Mouse (Mus musculus) intestine, embryonic 15.5 days (tissue): ENCODE data around the gene Umad1. TPM values are rescaled to one million over a fixed set of nuclear protein-coding genes. Genes with fewer than 3 reads are reported as not detected.

Experiments used
- ATAC-seq: fragments of 200-750 bp; cut with Nextera tagmentation; 2 replicates; pipeline ENCODE4 v1.8.0; 2017; ENCODE audit warnings: moderate TSS enrichment, moderate library complexity
- H3K27ac ChIP-seq: fragments of 300-500 bp; sonication (generic); 2 replicates; pipeline ENCODE4 v1.5.1; 2015; ENCODE audit warnings: mild to moderate bottlenecking, inconsistent platforms
- H3K27me3 ChIP-seq: fragments of 300-500 bp; sonication (generic); replicated peaks from 2 replicates; pipeline ENCODE4 v1.6.1; 2015; ENCODE audit warnings: inconsistent platforms
- H3K36me3 ChIP-seq: fragments of 300-500 bp; sonication (generic); 2 replicates; pipeline ENCODE4 v1.6.1; 2015; ENCODE audit warnings: inconsistent platforms
- H3K4me1 ChIP-seq: fragments of 300-500 bp; sonication (generic); replicated peaks from 2 replicates; pipeline ENCODE4 v1.6.1; 2015; ENCODE audit warnings: inconsistent platforms
- H3K4me2 ChIP-seq: fragments of 300-500 bp; sonication (generic); replicated peaks from 2 replicates; pipeline ENCODE4 v1.6.1; 2015; ENCODE audit warnings: mild to moderate bottlenecking, inconsistent platforms
- H3K4me3 ChIP-seq: fragments of 300-500 bp; sonication (generic); replicated peaks from 2 replicates; pipeline ENCODE4 v1.5.1; 2015; ENCODE audit warnings: inconsistent platforms
- H3K9ac ChIP-seq: fragments of 300-500 bp; sonication (generic); 2 replicates; pipeline ENCODE4 v1.6.1; 2015; ENCODE audit warnings: inconsistent platforms
- H3K9me3 ChIP-seq: fragments of 300-500 bp; sonication (generic); 2 replicates; pipeline ENCODE4 v1.6.1; 2016; ENCODE audit warnings: inconsistent platforms
- WGBS: fragments of 180-500 bp; shearing (Covaris S2); methylation state at CpG from one replicate; pipeline ENCODE4 v1.1.7; 2015; 5-methylcytosine and 5-hydroxymethylcytosine counted together
- polyA plus RNA-seq: library from polyadenylated mRNA; unstranded; fragments of >200 nt; fragmentation: Nextera tagmentation; extraction: Ambion mirVana; gene quantifications from 2 replicates; pipeline ENCODE4 v1.2.1, GENCODE M21; 2015

The Umad1 gene
- polyA plus RNA-seq, 1 experiment from 2014 or later = 25.5 TPM

DNA sequence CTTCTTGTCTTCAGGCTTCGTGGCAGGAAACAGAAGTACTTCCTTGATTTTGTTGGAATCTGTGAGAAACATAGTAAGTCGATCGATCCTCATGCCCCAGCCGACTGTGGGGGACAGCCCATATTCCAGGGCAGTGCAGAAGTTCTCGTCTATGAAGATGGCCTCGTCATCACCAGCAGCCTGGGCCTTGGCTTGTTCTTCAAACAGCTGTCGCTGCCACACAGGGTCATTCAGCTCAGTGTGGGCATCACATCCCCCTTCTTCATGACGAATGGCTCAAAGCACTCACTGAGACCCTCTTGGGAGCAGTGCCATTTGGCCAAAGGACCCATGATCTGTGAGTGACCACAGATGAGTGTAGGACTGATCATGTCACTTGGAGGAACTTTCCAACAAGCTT lies 118.6 kb downstream of the Umad1 start:
- Histone ChIP-seq H3K27ac (no peak overlapping the region), H3K36me3 (no peaks in the 10 kb centered on the region), H3K4me1 (no peaks in the 10 kb centered on the region), H3K4me3 (no peak overlapping the region), H3K9me3 (no peaks in the 10 kb centered on the region), H3K9ac (no peak overlapping the region), H3K27me3 (no peaks in the 10 kb centered on the region), H3K4me2 (no peak overlapping the region)
- ATAC-seq = no peak
- 85% methylated on average over 8 of the region's 8 CpGs for WGBS

GRCm38 (mm10) chr6:8389307-8389706 lies 130.2 kb downstream of the Umad1 start:
- Histone ChIP-seq H3K4me1 (no peaks in the 10 kb centered on the region), H3K9me3 (no peaks in the 10 kb centered on the region), H3K9ac (no peak overlapping the region), H3K4me3 (no peak overlapping the region), H3K27me3 (no peaks in the 10 kb centered on the region), H3K27ac (no peak overlapping the region), H3K36me3 (no peaks in the 10 kb centered on the region), H3K4me2 (no peak overlapping the region)
- no peak for ATAC-seq
- WGBS = 92% methylated on average over 2 of the region's 2 CpGs

GRCm38 (mm10) chr6:8390296-8390695 lies 131.2 kb downstream of the Umad1 start:
- H3K4me3 ChIP-seq = no peak overlapping the region
- H3K27ac ChIP-seq = no peak overlapping the region
- H3K36me3 ChIP-seq = no peaks in the 10 kb centered on the region
- no peaks in the 10 kb centered on the region for H3K9me3 ChIP-seq
- no peak overlapping the region for H3K9ac ChIP-seq
- no peak for ATAC-seq
- H3K27me3 ChIP-seq = no peaks in the 10 kb centered on the region
- no peak overlapping the region for H3K4me2 ChIP-seq
- 89% methylated on average over 6 of the region's 6 CpGs for WGBS
- no peaks in the 10 kb centered on the region for H3K4me1 ChIP-seq

- Histone ChIP-seq H3K27ac (no peak overlapping the region), H3K9ac (no peak overlapping the region), H3K36me3 (no peaks in the 10 kb centered on the region), H3K4me2 (no peak overlapping the region), H3K27me3 (no peaks in the 10 kb centered on the region), H3K4me3 (no peak overlapping the region), H3K4me1 (no peaks in the 10 kb centered on the region), H3K9me3 (no peaks in the 10 kb centered on the region)
- 93% methylated on average over 2 of the region's 2 CpGs for WGBS
- ATAC-seq = no peak
These were observed 131.8 kb downstream of the Umad1 start for GRCm38 (mm10) chr6:8390935-8391334.

GRCm38 (mm10) chr6:8393029-8393428 lies 133.9 kb downstream of the Umad1 start:
- H3K27ac ChIP-seq = no peak overlapping the region
- no peaks in the 10 kb centered on the region for H3K4me1 ChIP-seq
- 64% methylated on average over 4 of the region's 4 CpGs for WGBS
- no peak overlapping the region for H3K9ac ChIP-seq
- H3K4me3 ChIP-seq = no peak overlapping the region
- no peaks in the 10 kb centered on the region for H3K27me3 ChIP-seq
- no peak for ATAC-seq
- no peaks in the 10 kb centered on the region for H3K36me3 ChIP-seq
- H3K4me2 ChIP-seq = no peak overlapping the region
- H3K9me3 ChIP-seq = no peaks in the 10 kb centered on the region

GRCm38 (mm10) chr6:8394044-8394443 lies 135.0 kb downstream of the Umad1 start:
- Histone ChIP-seq H3K4me3 (no peak overlapping the region), H3K27me3 (no peaks in the 10 kb centered on the region), H3K36me3 (no peaks in the 10 kb centered on the region), H3K9me3 (no peaks in the 10 kb centered on the region), H3K4me2 (no peak overlapping the region), H3K4me1 (no peaks in the 10 kb centered on the region), H3K9ac (no peak overlapping the region), H3K27ac (no peak overlapping the region)
- ATAC-seq = no peak

DNA sequence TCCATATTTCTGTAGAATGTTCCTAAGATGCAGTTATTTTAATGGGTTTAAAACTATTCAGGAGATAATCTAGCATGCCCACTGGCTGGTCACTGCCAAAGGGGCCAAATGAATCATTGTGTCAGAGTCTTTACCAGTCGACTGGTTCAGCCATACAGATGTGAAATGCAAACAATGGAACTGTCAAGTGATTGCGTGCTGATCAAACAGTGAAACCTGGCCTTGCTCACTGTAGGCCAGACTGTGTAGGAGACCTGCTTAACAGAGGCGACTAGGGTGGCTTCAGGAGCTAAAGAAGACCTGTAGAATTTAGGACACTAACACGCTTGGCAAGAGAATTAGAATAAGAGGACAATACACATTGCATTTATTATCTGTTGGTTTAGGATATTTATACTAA lies 136.0 kb downstream of the Umad1 start:
- no peaks in the 10 kb centered on the region for H3K9me3 ChIP-seq
- no peak for ATAC-seq
- no peak overlapping the region for H3K27ac ChIP-seq
- no peaks in the 10 kb centered on the region for H3K36me3 ChIP-seq
- H3K4me3 ChIP-seq = no peak overlapping the region
- H3K27me3 ChIP-seq = no peaks in the 10 kb centered on the region
- no peak overlapping the region for H3K4me2 ChIP-seq
- 41% methylated on average over 4 of the region's 4 CpGs for WGBS
- H3K4me1 ChIP-seq = no peaks in the 10 kb centered on the region
- H3K9ac ChIP-seq = no peak overlapping the region

DNA sequence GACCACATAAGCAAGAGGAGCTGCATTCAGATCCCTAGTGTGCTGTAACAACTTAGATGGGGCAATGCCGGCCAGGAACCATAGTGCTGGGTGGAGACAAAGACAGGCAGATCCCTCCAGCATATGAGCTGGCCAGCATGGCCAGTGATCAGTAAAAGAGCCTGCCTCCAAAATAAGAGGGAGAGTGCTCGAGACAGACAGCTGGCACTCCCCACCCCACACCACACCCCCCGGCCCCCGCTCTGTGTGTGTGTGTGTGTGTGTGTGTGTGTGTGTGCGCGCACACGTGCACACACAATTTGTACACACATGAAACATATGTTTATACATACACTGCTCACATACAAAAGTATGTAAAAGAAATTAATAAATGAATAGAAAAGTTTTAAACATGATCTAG lies 138.2 kb downstream of the Umad1 start:
- H3K36me3 ChIP-seq = no peaks in the 10 kb centered on the region
- H3K9ac ChIP-seq = no peak overlapping the region
- no peaks in the 10 kb centered on the region for H3K4me1 ChIP-seq
- no peak overlapping the region for H3K27ac ChIP-seq
- whole genome bisulfite sequencing = 89% methylated on average over 7 of the region's 7 CpGs
- no peaks in the 10 kb centered on the region for H3K27me3 ChIP-seq
- ATAC-seq = no peak
- no peaks in the 10 kb centered on the region for H3K9me3 ChIP-seq
- H3K4me2 ChIP-seq = no peak overlapping the region
- H3K4me3 ChIP-seq = no peak overlapping the region

DNA sequence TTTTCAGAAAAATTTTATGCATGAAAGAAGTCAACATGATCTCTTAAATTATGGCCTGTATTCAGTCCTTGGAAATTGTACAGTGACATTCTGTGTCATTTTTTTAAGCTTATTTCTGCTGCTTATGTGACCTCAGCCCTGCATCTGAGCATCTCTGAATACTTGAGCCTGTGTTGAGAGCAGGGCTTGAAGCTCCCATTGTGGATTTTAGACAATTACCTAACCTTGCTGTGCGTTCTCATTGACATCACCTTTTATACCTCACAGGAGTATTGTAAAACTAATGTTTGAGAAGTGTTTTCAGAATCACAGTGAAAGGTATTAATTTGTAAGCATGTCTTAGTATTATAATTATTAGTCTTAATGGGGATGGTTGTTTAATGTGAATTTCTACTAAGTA lies 140.6 kb downstream of the Umad1 start:
- WGBS = 91% methylated on average over 1 of the region's 1 CpGs
- Histone ChIP-seq H3K4me3 (no peak overlapping the region), H3K27ac (no peak overlapping the region), H3K9ac (no peak overlapping the region), H3K4me1 (no peaks in the 10 kb centered on the region), H3K9me3 (no peaks in the 10 kb centered on the region), H3K4me2 (no peak overlapping the region), H3K36me3 (no peaks in the 10 kb centered on the region), H3K27me3 (no peaks in the 10 kb centered on the region)
- no peak for ATAC-seq

DNA sequence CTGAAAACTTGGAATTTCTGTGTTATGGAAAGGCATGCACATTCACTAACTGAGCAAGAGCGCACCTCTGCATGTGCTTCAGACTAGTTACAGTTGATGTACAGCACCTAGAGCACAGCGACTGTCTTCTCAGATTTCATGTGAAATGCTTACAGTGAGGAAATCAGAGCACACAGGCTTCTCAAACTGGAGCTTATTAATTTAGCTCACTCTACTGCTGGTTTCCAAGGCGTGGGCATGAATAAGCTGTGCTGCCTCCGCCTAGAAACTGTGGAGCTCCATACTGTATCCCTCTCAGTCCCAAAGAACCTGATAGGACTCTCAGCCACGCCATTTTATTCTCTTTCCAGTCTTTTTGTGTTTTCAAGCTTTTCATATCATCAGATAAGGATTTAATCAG lies 144.0 kb downstream of the Umad1 start:
- H3K9ac ChIP-seq = no peak overlapping the region
- no peak for ATAC-seq
- WGBS = 88% methylated on average over 5 of the region's 5 CpGs

DNA sequence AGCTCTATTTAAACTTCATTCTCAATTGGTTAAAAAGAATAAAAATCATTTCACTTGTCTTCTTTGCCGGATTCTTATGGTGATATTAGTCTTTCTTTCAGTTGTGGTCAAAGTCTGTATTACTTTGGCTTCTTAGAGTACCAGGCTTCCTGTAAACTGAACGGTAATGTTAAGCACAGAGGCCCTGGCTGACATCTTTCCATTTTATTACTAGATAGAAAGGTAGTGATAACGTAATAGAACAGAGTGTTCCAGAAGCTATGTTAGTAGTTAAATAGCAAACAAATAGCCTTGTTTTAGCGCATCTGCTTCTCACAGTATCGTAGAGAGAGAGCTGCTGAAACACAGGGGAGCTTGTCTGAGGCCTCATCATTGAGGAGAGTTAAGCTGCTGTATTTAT lies 146.8 kb downstream of the Umad1 start:
- Histone ChIP-seq H3K27me3 (no peaks in the 10 kb centered on the region), H3K4me3 (no peak overlapping the region), H3K9ac (no peak overlapping the region), H3K9me3 (no peaks in the 10 kb centered on the region), H3K27ac (no peak overlapping the region), H3K4me1 (no peaks in the 10 kb centered on the region), H3K36me3 (no peaks in the 10 kb centered on the region), H3K4me2 (no peak overlapping the region)
- no peak for ATAC-seq
- WGBS = 83% methylated on average over 5 of the region's 5 CpGs

More for the DNA sequence above, 144.0 kb downstream of the Umad1 start:
- H3K4me1 ChIP-seq = no peaks in the 10 kb centered on the region
- no peaks in the 10 kb centered on the region for H3K9me3 ChIP-seq
- no peaks in the 10 kb centered on the region for H3K27me3 ChIP-seq
- no peak overlapping the region for H3K4me2 ChIP-seq
- no peak overlapping the region for H3K4me3 ChIP-seq
- H3K27ac ChIP-seq = no peak overlapping the region
- no peaks in the 10 kb centered on the region for H3K36me3 ChIP-seq

- Histone ChIP-seq H3K9me3 (no peaks in the 10 kb centered on the region), H3K4me1 (no peaks in the 10 kb centered on the region), H3K27ac (no peak overlapping the region), H3K4me3 (no peak overlapping the region), H3K27me3 (no peaks in the 10 kb centered on the region), H3K36me3 (no peaks in the 10 kb centered on the region), H3K4me2 (no peak overlapping the region), H3K9ac (no peak overlapping the region)
- ATAC-seq = no peak
- 73% methylated on average over 2 of the region's 2 CpGs for WGBS
These were observed 149.2 kb downstream of the Umad1 start for GRCm38 (mm10) chr6:8408332-8408731.

- Histone ChIP-seq H3K27me3 (no peaks in the 10 kb centered on the region), H3K9ac (no peak overlapping the region), H3K27ac (no peak overlapping the region), H3K4me2 (no peak overlapping the region), H3K36me3 (no peaks in the 10 kb centered on the region), H3K4me3 (no peak overlapping the region), H3K4me1 (no peaks in the 10 kb centered on the region), H3K9me3 (no peaks in the 10 kb centered on the region)
- 88% methylated on average over 4 of the region's 4 CpGs for WGBS
- ATAC-seq = no peak
These were observed 150.8 kb downstream of the Umad1 start for GRCm38 (mm10) chr6:8409865-8410264.
